Mouse (Mus musculus) stomach, embryonic 16.5 days (tissue): Measurements from ENCODE around the gene Mastl. TPM values are rescaled to one million over a fixed set of nuclear protein-coding genes. Genes with fewer than 3 reads are reported as not detected.

Experiments used
- ATAC-seq: fragments of 200-750 bp; cut with Nextera tagmentation; 2 replicates; pipeline ENCODE4 v1.8.0; 2017; ENCODE audit warnings: moderate number of reproducible peaks, moderate TSS enrichment; ENCODE audit not compliant: insufficient read depth, low FRiP score
- H3K27ac ChIP-seq: fragments of 300-500 bp; sonication (generic); 2 replicates; pipeline ENCODE4 v1.5.1; 2014; ENCODE audit warnings: low read length
- H3K27me3 ChIP-seq: fragments of 300-500 bp; sonication (generic); 2 replicates; pipeline ENCODE4 v1.6.1; 2014; ENCODE audit warnings: low read length, control low read depth, mixed read lengths; ENCODE audit not compliant: control insufficient read depth, insufficient read depth
- H3K36me3 ChIP-seq: fragments of 300-500 bp; sonication (generic); 2 replicates; pipeline ENCODE4 v1.6.1; 2014; ENCODE audit warnings: low read length; ENCODE audit not compliant: control insufficient read depth, insufficient read depth
- H3K4me1 ChIP-seq: fragments of 300-500 bp; sonication (generic); 2 replicates; pipeline ENCODE4 v1.6.1; 2014; ENCODE audit warnings: low read length, control low read depth, mixed read lengths; ENCODE audit not compliant: control insufficient read depth, insufficient read depth
- H3K4me2 ChIP-seq: fragments of 300-500 bp; sonication (generic); 2 replicates; pipeline ENCODE4 v1.6.1; 2014; ENCODE audit warnings: low read depth, low read length, mixed read lengths
- H3K4me3 ChIP-seq: fragments of 300-500 bp; sonication (generic); replicated peaks from 2 replicates; pipeline ENCODE4 v1.5.1; 2014; ENCODE audit warnings: mild to moderate bottlenecking, low read length
- H3K9ac ChIP-seq: fragments of 300-500 bp; sonication (generic); 2 replicates; pipeline ENCODE4 v1.6.1; 2014; ENCODE audit warnings: low read length
- H3K9me3 ChIP-seq: fragments of 300-500 bp; sonication (generic); replicated peaks from 2 replicates; pipeline ENCODE4 v1.6.1; 2016; ENCODE audit warnings: low read length, control low read depth; ENCODE audit not compliant: control insufficient read depth
- whole genome bisulfite sequencing: fragments of 180-500 bp; shearing (Covaris S2); extraction: QIAGEN DNeasy Blood & Tissue Kit; methylation state at CpG from one replicate; pipeline ENCODE4 v1.1.7; 2014; 5-methylcytosine and 5-hydroxymethylcytosine counted together
- polyA plus RNA-seq: library from polyadenylated mRNA; unstranded; fragments of >200 nt; fragmentation: Nextera tagmentation; extraction: Ambion mirVana; gene quantifications from 2 replicates; pipeline ENCODE4 v1.2.1, GENCODE M21; 2015

Mastl gene
- polyA plus RNA-seq, 1 experiment from 2014 or later: 10.1 TPM

DNA sequence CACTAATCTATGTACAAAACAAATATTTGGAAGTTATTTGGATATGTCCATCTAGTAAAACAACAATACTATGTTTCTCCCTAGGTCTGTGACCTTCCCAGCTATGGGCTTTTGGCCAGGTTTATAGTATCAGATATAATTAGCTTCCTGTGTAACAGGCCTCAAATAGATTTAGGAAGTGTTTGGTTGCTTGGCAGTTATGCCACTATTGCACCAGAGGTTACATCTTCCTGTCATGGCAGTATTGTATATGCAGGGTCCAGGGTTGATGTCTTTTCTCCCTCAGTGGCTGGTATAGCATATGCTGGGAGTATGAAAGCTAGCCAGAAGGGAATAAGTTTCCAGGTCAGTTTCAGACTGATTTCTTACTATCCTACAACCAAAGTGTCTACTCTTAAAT, 53.6 kb downstream of the Mastl start:
- ATAC-seq: no peak
- no peaks in the 10 kb centered on the region for H3K27me3 ChIP-seq
- H3K4me2 ChIP-seq: no peak overlapping the region
- no peaks in the 10 kb centered on the region for H3K4me1 ChIP-seq
- H3K27ac ChIP-seq: no peak overlapping the region
- no peak overlapping the region for H3K9ac ChIP-seq
- peaks cover 9% of the 10 kb centered on the region for H3K36me3 ChIP-seq
- no peak overlapping the region for H3K4me3 ChIP-seq
- no peaks in the 10 kb centered on the region for H3K9me3 ChIP-seq

DNA sequence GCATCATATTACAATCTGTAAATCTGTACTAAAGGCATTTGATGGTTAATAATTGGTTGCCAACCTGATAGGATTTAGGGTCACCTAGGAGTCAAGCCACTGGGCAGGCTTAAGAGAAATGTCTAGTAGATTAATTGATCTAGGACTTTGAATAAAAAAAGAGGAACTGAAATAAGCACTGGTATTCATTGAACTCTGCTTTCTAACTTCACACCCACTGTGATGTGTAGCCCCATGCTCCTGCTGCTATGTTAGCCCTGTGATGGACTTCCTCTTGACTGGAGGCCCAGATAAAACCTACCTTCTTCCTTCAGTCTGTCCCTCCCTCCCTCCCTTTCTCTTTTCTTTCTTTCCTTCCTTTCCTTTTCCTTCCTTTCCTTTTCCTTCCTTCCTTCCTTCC, 58.8 kb downstream of the Mastl start:
- ATAC-seq: no peak
- no peak overlapping the region for H3K9ac ChIP-seq
- no peak overlapping the region for H3K4me3 ChIP-seq
- no peaks in the 10 kb centered on the region for H3K27me3 ChIP-seq
- H3K27ac ChIP-seq: no peak overlapping the region
- peaks cover 6% of the 10 kb centered on the region for H3K36me3 ChIP-seq
- H3K9me3 ChIP-seq: no peaks in the 10 kb centered on the region
- no peaks in the 10 kb centered on the region for H3K4me1 ChIP-seq
- no peak overlapping the region for H3K4me2 ChIP-seq

DNA sequence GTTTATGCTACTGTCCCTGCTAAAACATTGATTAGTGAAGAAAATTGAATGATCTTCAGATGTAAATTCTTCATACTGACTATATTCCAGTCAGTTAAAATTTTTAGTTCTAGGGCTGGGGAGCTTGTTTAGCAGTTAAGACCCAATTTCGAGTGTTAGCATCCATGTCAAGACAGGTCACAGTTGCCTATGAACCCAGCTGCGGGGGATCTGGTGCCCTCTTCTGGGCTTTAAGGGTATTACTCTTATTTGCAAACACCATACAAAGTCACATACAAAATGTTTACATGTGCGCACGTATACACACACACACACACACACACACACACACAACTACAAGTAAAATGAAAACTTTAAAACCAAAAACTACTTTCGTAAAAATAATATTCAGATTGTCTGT, 63.6 kb downstream of the Mastl start:
- H3K4me3 ChIP-seq: no peak overlapping the region
- 53% methylated on average over 5 of the region's 5 CpGs for WGBS
- no peak overlapping the region for H3K27ac ChIP-seq
- H3K36me3 ChIP-seq: peaks cover 8% of the 10 kb centered on the region
- H3K4me1 ChIP-seq: no peaks in the 10 kb centered on the region
- no peaks in the 10 kb centered on the region for H3K9me3 ChIP-seq
- no peak overlapping the region for H3K4me2 ChIP-seq
- no peak for ATAC-seq
- no peak overlapping the region for H3K9ac ChIP-seq
- H3K27me3 ChIP-seq: no peaks in the 10 kb centered on the region

DNA sequence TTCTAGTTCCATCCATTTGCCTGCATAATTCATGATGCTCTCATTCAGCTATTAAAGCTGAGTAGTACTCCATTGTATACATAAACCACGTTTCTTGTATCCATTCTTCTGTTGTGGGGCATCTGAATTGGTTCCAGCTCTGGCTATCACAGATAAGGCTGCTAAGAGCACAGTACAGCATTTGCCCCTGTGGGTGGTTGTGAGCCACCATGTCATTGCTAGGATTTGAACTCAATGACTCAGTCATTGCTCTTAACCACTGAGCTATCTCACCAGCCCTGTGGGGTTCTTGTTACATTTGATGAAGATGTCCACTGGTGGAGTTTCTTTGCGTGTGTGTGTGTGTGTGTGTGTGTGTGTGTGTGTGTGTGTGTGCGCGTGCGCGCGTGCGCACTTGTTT, 71.3 kb downstream of the Mastl start:
- H3K36me3 ChIP-seq: peaks cover 9% of the 10 kb centered on the region; the same call in 1 of the 2 replicates
- H3K9ac ChIP-seq: no peak overlapping the region
- no peak overlapping the region for H3K4me3 ChIP-seq
- no peaks in the 10 kb centered on the region for H3K27me3 ChIP-seq
- H3K9me3 ChIP-seq: no peaks in the 10 kb centered on the region
- no peak overlapping the region for H3K27ac ChIP-seq
- ATAC-seq: no peak
- H3K4me2 ChIP-seq: no peak overlapping the region
- H3K4me1 ChIP-seq: no peaks in the 10 kb centered on the region
- WGBS: 92% methylated on average over 8 of the region's 8 CpGs

DNA sequence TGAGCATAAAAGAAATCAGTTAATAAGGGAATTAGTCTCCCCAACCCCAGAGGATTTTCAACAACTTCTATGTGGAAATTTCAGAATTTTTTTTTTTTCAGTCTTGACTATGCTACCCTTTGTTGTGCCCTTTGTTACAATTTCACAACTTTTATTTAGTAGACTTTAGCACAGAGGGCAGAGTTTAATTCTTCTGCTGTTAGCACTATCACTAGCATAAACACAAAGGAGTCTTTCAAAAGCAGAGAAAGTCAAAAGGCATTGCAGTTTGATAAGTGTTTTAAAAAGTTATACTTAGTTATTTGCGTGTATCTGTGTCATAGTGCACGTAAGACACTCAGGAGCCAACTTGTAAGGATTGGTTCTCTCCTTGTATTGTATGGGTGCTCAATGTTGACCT, 77.2 kb downstream of the Mastl start:
- Histone ChIP-seq H3K27ac (no peak overlapping the region), H3K4me3 (no peak overlapping the region), H3K4me1 (no peaks in the 10 kb centered on the region), H3K36me3 (peaks cover 14% of the 10 kb centered on the region; the same call in 1 of the 2 replicates), H3K9ac (no peak overlapping the region), H3K27me3 (no peaks in the 10 kb centered on the region), H3K4me2 (no peak overlapping the region), H3K9me3 (no peaks in the 10 kb centered on the region)
- ATAC-seq: no peak
- 90% methylated on average over 2 of the region's 2 CpGs for whole genome bisulfite sequencing

DNA sequence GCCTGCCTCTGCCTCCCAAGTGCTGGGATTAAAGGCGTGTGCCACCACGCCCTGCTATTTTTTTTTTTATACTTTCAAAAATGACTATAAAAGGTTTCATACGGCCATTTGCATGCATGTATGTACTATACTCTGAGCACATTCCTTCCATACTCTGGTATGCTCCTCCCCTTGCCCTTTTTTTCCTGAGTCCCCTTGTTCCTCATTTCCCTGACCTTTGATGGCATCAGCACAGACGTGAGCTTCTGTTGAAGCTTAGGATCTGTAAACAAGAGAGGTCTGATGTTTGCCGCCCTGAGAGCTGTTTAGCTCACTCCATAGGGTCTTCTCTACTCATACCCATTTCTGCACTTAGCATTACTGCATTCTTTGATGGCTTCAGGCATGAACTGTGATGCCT, 78.1 kb downstream of the Mastl start:
- H3K27ac ChIP-seq: no peak overlapping the region
- no peak for ATAC-seq
- no peaks in the 10 kb centered on the region for H3K4me1 ChIP-seq
- H3K36me3 ChIP-seq: peaks cover 14% of the 10 kb centered on the region; the same call in 1 of the 2 replicates
- 82% methylated on average over 5 of the region's 5 CpGs for WGBS
- H3K4me2 ChIP-seq: no peak overlapping the region
- no peak overlapping the region for H3K9ac ChIP-seq
- H3K9me3 ChIP-seq: no peaks in the 10 kb centered on the region
- no peak overlapping the region for H3K4me3 ChIP-seq
- no peaks in the 10 kb centered on the region for H3K27me3 ChIP-seq

DNA sequence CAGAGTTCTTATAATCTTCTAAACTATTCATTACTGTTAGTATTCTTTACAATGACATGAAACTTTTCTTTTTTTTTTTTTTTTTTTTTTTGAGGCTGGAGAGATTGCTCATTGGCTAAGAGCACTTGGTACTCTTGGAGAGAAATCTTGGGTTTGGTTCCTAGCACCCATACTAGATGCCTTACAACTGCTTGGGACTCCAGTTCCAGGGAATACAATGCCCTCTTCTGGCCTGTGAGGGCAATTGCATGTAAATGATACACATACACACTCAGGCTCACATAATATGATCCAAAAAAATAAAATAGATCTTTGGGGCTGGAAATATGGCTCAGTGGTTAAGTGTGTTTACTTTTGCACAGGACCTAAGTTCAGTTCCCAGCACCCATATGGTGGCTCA, 79.0 kb downstream of the Mastl start:
- Histone ChIP-seq H3K4me3 (no peak overlapping the region), H3K9ac (no peak overlapping the region), H3K4me2 (no peak overlapping the region), H3K36me3 (peaks cover 14% of the 10 kb centered on the region; the same call in 1 of the 2 replicates), H3K4me1 (no peaks in the 10 kb centered on the region), H3K9me3 (no peaks in the 10 kb centered on the region), H3K27ac (no peak overlapping the region), H3K27me3 (no peaks in the 10 kb centered on the region)
- no peak for ATAC-seq

DNA sequence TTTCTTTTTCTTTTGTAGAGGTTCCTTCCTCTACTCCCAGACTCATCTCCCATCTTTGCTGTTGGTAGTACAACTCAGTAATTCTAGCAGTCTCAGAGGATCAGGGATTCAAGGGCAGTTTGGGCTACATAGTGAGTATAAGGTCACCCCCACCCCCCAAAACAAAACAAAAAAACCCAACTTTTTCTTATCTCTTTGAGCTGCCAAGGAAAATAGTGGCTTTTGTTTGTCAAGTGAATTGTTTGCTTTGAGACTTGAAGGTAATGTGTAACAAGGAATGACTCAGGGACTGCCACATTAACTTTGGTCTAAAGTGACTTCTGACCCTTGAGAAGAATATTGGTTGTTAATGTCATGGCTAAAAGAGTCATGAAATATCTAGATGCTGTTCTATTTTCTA, 80.0 kb downstream of the Mastl start:
- Histone ChIP-seq H3K4me1 (no peaks in the 10 kb centered on the region), H3K4me2 (no peak overlapping the region), H3K36me3 (peaks cover 14% of the 10 kb centered on the region; the same call in 1 of the 2 replicates), H3K27ac (no peak overlapping the region), H3K4me3 (no peak overlapping the region), H3K9me3 (no peaks in the 10 kb centered on the region), H3K9ac (no peak overlapping the region), H3K27me3 (no peaks in the 10 kb centered on the region)
- ATAC-seq: no peak

DNA sequence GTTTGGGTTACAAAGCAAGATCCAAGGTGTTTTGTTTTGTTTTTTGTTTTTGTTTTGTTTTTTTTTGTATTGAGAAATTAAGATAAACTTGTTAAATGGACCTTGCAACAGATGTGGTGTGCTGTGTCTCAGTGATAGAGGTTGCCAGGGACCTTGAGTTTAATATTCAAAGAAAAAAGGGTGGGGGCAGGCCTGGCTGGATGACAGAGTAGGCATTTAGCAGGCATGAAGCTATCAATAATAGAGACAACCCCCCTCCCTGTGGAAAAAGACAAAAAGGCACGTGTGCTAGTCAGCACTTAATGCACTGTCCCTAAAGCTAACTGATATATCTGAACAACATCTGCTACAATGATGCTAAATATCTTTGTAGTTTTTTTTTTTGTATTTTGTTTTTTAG, 84.4 kb downstream of the Mastl start:
- 73% methylated on average over 1 of the region's 1 CpGs for whole genome bisulfite sequencing
- Histone ChIP-seq H3K4me1 (0 out of 2 replicates have a peak, but pooled peaks cover 3% of the 10 kb centered on the region), H3K27ac (no peak overlapping the region), H3K9me3 (no peaks in the 10 kb centered on the region), H3K9ac (no peak overlapping the region), H3K4me2 (no peak overlapping the region), H3K27me3 (no peaks in the 10 kb centered on the region), H3K36me3 (no peaks in the 10 kb centered on the region), H3K4me3 (no peak overlapping the region)
- no peak for ATAC-seq

DNA sequence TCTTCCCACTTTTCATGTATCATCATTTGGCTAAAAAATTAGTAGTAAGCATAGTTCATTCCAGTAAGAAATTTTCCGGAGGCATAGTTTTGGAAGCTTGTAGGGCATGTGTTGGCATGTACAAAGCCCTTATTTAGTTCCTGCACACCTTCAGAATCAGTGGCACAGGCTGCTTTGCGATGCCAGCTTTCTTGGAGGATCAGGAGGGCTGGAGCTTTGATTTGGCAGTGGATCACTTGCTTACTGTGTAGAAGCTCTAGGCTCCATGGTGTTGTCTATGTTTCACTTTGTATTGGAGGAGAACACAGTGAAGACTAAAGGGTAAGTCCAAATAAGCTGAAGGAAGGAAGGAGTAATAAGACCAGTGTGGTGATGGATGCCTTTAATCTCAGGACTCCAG, 85.3 kb downstream of the Mastl start:
- Histone ChIP-seq H3K27me3 (no peaks in the 10 kb centered on the region), H3K36me3 (no peaks in the 10 kb centered on the region), H3K4me2 (no peak overlapping the region), H3K4me1 (0 out of 2 replicates have a peak, but pooled peaks cover 3% of the 10 kb centered on the region), H3K4me3 (no peak overlapping the region), H3K9me3 (no peaks in the 10 kb centered on the region), H3K9ac (no peak overlapping the region), H3K27ac (no peak overlapping the region)
- ATAC-seq: no peak
- WGBS: 91% methylated on average over 2 of the region's 2 CpGs
